Mouse (Mus musculus): ENCODE measurements around the gene Ube2s.

DNA sequence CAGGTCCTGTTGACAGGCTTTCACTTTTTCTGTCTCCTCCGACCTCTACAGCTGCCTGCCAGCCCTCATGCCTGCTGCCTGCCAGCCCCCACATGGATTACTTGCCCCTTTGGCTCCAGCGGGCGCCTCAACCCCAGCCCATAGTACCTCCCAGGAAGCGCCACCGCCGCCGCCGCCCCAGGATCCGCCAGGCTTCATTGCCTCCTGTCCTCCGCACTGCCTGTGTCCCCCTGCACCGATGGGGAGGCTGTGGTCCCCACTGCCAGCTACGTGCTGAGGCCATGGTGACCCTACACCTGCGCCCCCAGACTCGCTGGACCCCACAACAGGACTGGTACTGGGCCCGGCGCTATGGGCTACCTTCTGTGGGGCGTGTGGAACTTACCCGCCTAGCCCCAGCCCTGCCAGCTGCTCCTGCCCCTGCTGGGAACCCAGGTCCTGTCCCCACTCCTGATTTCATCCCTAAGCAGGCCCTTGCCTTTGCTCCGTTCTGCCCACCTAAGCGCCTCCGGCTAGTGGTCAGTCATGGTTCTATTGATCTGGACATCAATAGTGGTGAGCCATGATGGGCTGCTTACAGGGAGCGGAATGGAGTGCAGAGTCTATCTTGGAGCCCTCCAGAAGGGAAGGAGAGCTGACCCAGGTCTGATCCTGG lies 65.9 kb downstream of the Ube2s start:
- TF ChIP-seq CTCF (IDR thresholded peaks at IDR 0.05; ENCODE audit: control insufficient read depth, insufficient read depth, insufficient replicate concordance, low read depth, low read length) (no peak), POLR2A (IDR thresholded peaks at IDR 0.05; ENCODE audit: control insufficient read depth, low read depth, low read length) (no peak)

Data from testis, adult 2 months (tissue).